Mouse (Mus musculus) embryonic facial prominence, embryonic 10.5 days (tissue): ENCODE data around the gene Wnt5b. TPM values are rescaled to one million over a fixed set of nuclear protein-coding genes. Genes with fewer than 3 reads are reported as not detected.
"Not testable (repeated sequence)": the region's sequence is repeated elsewhere in the genome, so short reads cannot be mapped to it uniquely, and the experiment has no call there.

Experiments
- DNase-seq: peaks from one replicate; pipeline ENCODE4 v3.0.0-alpha.2; 2017; ENCODE audit warnings: low spot score
- H3K27ac ChIP-seq: fragments of 300-500 bp; sonication (generic); replicated peaks from 2 replicates; pipeline ENCODE4 v1.5.1; 2016; ENCODE audit warnings: mild to moderate bottlenecking
- H3K27me3 ChIP-seq: fragments of 300-500 bp; sonication (generic); replicated peaks from 2 replicates; pipeline ENCODE4 v1.6.1; 2016; ENCODE audit warnings: low read depth, mild to moderate bottlenecking; ENCODE audit not compliant: poor library complexity, severe bottlenecking
- H3K36me3 ChIP-seq: fragments of 300-500 bp; sonication (generic); replicated peaks from 2 replicates; pipeline ENCODE4 v1.6.1; 2016; ENCODE audit warnings: mild to moderate bottlenecking, moderate library complexity
- H3K4me1 ChIP-seq: fragments of 300-500 bp; sonication (generic); 2 replicates; pipeline ENCODE4 v1.6.1; 2016
- H3K4me3 ChIP-seq: fragments of 300-500 bp; sonication (generic); 2 replicates; pipeline ENCODE4 v1.5.1; 2016; ENCODE audit warnings: mild to moderate bottlenecking, moderate library complexity
- H3K9me3 ChIP-seq: fragments of 300-500 bp; sonication (generic); 2 replicates; pipeline ENCODE4 v1.6.1; 2016; ENCODE audit warnings: mild to moderate bottlenecking
- WGBS: fragments of 180-500 bp; shearing (Covaris S2); methylation state at CpG from one replicate; pipeline ENCODE4 v1.1.7; 2016; 5-methylcytosine and 5-hydroxymethylcytosine counted together
- polyA plus RNA-seq: library from polyadenylated mRNA; unstranded; fragments of >200 nt; fragmentation: Nextera tagmentation; extraction: Ambion mirVana; gene quantifications from 2 replicates; pipeline ENCODE4 v1.2.1, GENCODE M21; 2016

Wnt5b gene
- polyA plus RNA-seq, 1 experiment from 2014 or later: 13.2 TPM

DNA sequence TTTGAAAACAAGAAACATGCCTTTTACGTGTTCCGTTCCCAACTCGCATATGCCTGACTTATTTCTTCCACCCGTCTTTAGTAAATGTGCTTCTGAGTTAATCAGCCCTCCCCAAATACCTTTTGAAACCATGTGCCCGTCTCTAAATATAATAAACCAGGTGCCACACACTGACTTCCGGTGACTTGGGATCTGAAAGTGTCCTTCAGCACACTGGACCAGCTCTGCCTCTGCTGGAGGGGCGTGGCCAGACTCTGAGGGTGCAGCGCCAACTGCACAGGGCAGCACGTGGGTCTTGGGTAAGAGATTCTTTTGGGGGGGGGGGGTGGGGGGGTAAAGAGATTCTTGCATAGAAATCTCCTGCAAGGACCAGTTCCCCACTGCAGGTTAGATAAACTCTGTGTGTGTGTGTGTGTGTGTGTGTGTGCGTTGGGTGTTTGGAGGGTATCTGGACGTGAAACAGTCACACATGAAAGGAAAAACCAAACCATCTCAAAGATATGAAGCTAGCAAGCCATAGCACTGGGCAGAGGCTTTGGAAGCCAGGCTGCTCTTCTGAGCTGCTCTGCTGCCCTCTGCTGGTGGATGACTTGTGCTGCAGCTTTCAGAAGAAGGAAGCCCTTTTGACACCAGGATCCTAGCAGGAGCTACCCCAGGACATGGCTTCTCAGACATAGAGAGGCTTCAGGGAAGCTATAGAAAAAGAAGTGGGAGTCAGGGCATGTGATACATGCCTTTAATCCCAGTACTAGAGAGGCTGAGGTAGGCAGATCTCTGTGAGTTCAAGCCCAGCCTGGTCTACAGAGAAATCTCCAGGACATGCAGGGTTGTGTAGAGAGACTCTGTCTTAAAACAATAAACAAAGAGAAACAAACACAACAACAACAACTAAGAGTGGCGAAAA, 100.2 kb downstream of the Wnt5b start:
- Histone ChIP-seq H3K36me3 (peaks cover 14% of the 10 kb centered on the region), H3K27ac (no peak overlapping the region), H3K9me3 (no peaks in the 10 kb centered on the region), H3K4me3 (no peak overlapping the region), H3K27me3 (peaks cover 3% of the 10 kb centered on the region; the same call in 1 of the 2 replicates), H3K4me1 (peaks cover 21% of the 10 kb centered on the region)
- WGBS: 51% methylated on average over 12 of the region's 12 CpGs
- peak; percentile 83 for DNase-seq

DNA sequence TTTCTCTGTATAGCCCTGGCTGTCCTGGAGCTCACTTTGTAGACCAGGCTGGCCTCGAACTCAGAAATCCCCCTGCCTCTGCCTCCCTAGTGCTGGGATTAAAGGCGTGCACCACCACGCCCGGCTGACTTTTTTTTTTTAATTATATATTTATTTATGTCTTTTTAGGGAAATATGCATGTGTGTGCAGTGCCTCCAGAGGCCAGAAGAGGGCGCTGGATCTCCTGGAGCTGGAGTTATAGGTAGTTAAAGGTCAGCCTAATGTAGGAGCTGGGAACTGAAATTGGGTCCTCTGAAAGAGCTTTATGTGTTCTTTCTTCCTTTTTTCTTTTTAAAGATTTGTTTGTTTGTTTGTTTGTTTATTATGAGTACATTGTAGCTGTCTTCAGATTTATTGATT, 101.4 kb downstream of the Wnt5b start:
- not testable (repeated sequence) for DNase-seq, H3K27ac ChIP-seq, H3K4me3 ChIP-seq, H3K27me3 ChIP-seq, H3K9me3 ChIP-seq
- peaks cover 22% of the 10 kb centered on the region for H3K4me1 ChIP-seq
- H3K36me3 ChIP-seq: peaks cover 14% of the 10 kb centered on the region
- WGBS: 83% methylated on average over 5 of the region's 5 CpGs

DNA sequence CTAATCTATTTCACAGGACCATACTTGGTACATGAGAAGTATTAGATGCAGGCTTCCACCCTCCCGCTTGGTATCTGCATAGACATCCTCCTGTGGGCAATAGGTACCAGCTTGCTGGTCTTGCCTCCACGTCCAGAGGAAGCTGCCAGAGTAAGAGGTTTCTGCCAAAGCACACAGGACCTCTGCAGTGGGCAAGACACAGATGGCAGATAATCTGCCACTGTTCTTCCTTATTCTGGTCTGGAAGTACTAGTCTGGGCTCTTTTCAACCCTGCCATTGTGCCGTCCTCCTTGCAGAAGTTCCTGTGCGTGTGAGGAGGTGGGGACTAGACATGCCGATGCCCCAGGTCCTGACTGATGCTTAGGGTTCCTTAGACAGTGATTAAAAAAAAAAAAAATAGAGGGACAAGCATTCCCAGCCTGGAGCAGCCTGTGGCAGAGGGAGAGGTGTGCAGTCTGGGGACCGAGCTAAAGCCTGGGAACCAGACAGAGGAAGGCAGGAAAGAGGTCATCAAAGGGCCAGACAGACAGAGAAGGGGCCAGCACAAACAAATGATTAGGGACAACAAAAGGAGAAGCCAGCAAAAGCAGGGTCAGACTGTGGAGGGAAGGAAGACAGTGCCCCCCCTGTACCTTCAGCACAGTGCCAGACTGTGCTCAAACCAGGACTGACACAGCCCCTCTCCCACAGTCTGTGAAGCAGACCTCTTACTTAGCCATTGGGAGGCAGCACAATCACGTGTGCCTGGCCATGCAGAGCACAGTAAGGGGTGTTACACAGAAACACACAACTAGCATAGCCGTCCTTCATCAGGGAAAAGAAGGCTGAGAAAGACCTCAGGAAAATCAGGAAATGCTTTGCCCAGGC, 106.0 kb downstream of the Wnt5b start:
- Histone ChIP-seq H3K27me3 (0 out of 2 replicates have a peak, but pooled peaks cover 3% of the 10 kb centered on the region), H3K9me3 (no peaks in the 10 kb centered on the region), H3K36me3 (peaks cover 19% of the 10 kb centered on the region), H3K27ac (no peak overlapping the region; the same call in 1 of the 2 replicates), H3K4me3 (no peak overlapping the region), H3K4me1 (peaks cover 17% of the 10 kb centered on the region)
- no peak for DNase-seq
- WGBS: 51% methylated on average over 8 of the region's 8 CpGs

DNA sequence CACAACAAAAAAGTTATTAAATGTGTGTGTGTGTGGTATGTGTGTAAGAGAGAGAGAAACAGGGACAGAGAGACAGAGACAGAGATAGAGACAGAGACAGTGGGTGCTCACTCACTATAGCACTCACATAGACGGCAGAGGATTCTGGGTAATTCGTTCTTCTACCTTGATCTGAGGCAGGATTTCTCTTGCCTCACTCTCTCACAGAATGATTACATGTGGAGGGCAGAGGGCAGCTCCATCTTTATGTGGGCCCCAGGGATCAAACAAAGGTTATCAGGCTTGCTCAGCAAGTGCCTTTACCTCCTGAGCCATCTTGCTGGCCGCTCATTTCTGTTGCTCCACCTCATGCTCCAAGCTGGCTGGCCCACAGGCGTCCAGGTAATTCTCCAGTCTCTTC, 109.8 kb downstream of the Wnt5b start:
- 83% methylated on average over 4 of the region's 4 CpGs for WGBS
- Histone ChIP-seq H3K27me3 (no peaks in the 10 kb centered on the region), H3K4me3 (no peak overlapping the region), H3K27ac (no peak overlapping the region), H3K9me3 (no peaks in the 10 kb centered on the region), H3K36me3 (peaks cover 20% of the 10 kb centered on the region), H3K4me1 (peaks cover 16% of the 10 kb centered on the region)
- no peak for DNase-seq

DNA sequence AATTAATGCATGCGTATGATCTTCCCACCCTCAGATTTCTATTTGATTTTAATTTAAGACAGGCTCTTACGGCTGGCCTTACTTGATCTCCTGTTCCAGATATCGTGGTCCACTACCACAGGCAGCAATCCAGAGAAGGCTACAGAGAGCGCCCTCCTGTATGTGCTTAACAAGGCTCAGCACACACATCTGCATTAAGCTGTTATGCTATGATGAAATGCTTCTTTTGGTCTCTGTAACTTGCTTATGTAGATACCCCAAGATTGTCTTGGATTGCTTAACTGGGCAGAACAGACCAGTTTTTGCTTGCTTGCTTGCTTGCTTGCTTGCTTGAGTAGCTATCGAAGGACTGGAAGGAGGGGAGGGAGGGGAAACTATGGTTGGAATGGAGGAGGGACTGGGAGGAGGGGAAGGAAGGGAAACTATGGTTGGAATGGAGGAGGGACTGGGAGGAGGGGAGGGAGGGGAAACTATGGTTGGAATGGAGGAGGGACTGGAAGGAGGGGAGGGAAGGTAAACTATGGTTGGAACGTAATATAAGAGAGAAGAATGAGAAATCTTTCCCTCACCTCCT, 112.3 kb downstream of the Wnt5b start:
- WGBS: 88% methylated on average over 6 of the region's 6 CpGs
- no peak for DNase-seq
- no peaks in the 10 kb centered on the region for H3K27me3 ChIP-seq
- H3K36me3 ChIP-seq: peaks cover 29% of the 10 kb centered on the region
- no peak overlapping the region for H3K27ac ChIP-seq
- H3K4me3 ChIP-seq: no peak overlapping the region
- H3K4me1 ChIP-seq: no peaks in the 10 kb centered on the region
- H3K9me3 ChIP-seq: no peaks in the 10 kb centered on the region

DNA sequence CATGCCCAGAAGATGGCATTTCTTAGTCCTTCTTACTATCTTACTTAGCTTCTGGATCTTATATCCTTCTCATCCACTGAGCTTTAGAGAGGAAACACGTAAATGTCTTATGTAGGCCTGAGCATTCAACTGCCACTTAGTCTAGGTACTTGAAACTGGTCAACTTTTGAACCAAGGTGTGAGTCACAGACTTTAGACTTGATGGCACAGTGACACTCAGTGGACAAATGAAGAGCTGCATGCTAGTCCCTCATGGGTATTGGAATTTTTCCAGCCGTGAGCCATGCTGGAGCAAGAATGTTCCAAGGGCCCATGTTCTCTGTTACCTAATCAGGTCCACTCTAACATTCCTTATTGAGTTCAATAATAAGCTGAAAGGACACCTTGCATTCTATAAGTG, 113.6 kb downstream of the Wnt5b start:
- Histone ChIP-seq H3K27me3 (no peaks in the 10 kb centered on the region), H3K27ac (no peak overlapping the region), H3K4me1 (no peaks in the 10 kb centered on the region), H3K9me3 (no peaks in the 10 kb centered on the region), H3K36me3 (peaks cover 29% of the 10 kb centered on the region), H3K4me3 (no peak overlapping the region)
- 56% methylated on average over 2 of the region's 2 CpGs for WGBS
- DNase-seq: no peak

DNA sequence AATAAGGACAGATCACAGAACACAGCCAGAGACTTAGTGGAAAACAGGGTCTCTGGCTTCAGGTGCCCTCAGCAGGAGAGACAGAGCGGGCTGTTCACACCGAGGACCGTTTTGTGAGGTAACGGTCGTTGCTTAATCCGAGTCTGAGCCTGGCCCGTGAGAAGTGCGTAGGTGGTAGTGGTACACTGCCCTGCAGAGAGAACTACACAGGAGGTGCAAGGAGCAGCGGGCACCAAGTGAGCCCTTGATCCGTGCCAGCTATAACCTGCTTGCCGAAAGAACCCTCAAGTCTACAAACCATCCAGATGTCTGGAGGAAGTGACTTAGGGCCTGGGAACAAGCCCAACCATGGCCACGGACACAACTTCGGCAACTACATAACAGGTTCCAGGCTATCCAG, 114.8 kb downstream of the Wnt5b start:
- WGBS: 94% methylated on average over 13 of the region's 13 CpGs
- no peaks in the 10 kb centered on the region for H3K4me1 ChIP-seq

DNA sequence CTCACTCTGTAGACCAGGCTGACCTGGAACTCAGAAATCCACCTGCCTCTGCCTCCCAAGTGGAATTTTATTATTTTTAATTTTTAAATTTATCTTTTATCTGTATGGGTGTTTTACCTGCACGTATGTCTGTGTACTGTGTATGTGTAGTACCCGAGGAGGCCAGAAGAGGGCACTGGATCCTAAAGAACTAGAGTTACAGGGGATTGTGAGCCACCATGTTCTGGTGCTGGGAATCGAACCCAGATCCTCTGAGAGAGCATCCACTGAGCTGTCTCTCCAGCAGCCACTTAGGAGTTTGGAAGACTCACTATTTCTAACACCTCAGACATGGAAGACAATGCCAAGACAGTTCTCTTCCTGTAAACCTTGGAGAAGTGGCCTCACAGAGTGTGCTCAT, 115.5 kb downstream of the Wnt5b start:
- Histone ChIP-seq H3K4me1 (no peaks in the 10 kb centered on the region), H3K9me3 (no peaks in the 10 kb centered on the region), H3K27ac (no peak overlapping the region), H3K27me3 (no peaks in the 10 kb centered on the region), H3K36me3 (peaks cover 25% of the 10 kb centered on the region), H3K4me3 (no peak overlapping the region)
- no peak for DNase-seq
- WGBS: 84% methylated on average over 3 of the region's 3 CpGs

More for the DNA sequence above, 114.8 kb downstream of the Wnt5b start:
- H3K27me3 ChIP-seq: no peaks in the 10 kb centered on the region
- no peak overlapping the region for H3K27ac ChIP-seq
- H3K9me3 ChIP-seq: no peaks in the 10 kb centered on the region
- H3K36me3 ChIP-seq: peaks cover 29% of the 10 kb centered on the region
- DNase-seq: no peak
- no peak overlapping the region for H3K4me3 ChIP-seq

DNA sequence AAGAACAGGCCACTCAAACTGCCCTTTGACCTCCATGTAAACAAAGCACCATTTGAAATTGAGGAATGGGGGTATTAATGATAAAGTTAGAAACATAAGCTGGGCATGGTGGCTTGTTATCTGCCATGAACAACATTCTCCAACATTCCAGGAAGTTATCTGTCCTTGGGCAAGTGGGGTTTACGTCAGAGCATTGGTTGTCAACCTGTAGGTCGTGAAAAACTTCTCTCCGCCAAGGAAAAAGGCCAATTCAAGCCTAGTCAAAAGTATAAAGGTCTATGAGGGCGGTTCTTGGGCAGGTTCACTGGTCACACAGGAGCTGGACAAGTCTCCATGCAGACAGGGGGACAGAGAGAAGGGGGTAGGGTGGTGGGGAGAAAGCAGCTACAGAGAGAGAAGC, 123.1 kb downstream of the Wnt5b start:
- Histone ChIP-seq H3K4me3 (no peak overlapping the region), H3K4me1 (peaks cover 35% of the 10 kb centered on the region), H3K27ac (no peak overlapping the region), H3K9me3 (no peaks in the 10 kb centered on the region), H3K36me3 (no peaks in the 10 kb centered on the region), H3K27me3 (no peaks in the 10 kb centered on the region)
- DNase-seq: no peak
- WGBS: 85% methylated on average over 4 of the region's 4 CpGs

DNA sequence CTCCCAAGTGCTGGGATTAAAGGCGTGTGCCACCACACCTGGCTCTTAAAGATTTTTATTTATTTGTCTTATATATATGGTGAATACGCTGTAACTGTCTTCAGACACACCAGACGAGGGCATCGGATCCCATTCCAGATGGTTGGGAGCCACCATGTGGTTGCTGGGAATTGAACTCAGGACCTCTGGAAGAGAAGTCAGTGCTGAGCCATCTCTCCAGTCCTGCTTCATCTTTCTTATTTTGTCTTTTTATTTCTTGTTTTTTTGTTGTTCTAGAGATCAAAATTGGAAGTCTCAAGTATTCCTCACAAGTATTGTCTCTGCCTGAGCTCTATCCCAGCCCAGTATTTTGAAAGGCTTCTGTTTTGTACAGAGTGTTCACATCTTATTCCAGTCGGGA, 123.8 kb downstream of the Wnt5b start:
- Histone ChIP-seq H3K27ac (no peak overlapping the region), H3K27me3 (no peaks in the 10 kb centered on the region), H3K4me3 (no peak overlapping the region), H3K9me3 (no peaks in the 10 kb centered on the region), H3K36me3 (no peaks in the 10 kb centered on the region), H3K4me1 (peaks cover 35% of the 10 kb centered on the region)
- DNase-seq: no peak
- WGBS: 94% methylated on average over 5 of the region's 5 CpGs

DNA sequence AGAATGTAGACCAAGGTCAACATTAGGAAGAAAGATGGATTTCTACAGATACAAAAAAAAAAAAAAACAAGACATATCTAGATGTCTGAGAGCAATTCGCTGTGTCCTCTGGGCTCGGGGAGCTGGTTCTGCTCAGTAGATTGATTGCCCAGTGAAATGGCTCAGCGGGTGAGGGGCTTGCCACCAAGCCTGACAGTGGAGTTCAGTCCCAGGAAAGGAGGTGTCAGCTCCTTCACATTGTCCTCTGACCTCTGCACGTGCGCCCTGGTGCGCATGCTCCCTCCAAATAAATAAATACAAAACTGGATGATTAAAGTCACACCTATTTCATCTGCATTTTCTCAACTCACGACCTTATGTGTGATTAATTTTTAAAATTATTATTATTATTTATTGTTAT, 124.7 kb downstream of the Wnt5b start:
- DNase-seq: no peak
- no peaks in the 10 kb centered on the region for H3K27me3 ChIP-seq
- no peaks in the 10 kb centered on the region for H3K36me3 ChIP-seq
- no peak overlapping the region for H3K4me3 ChIP-seq
- WGBS: 39% methylated on average over 7 of the region's 7 CpGs
- H3K4me1 ChIP-seq: peaks cover 35% of the 10 kb centered on the region
- 0 out of 2 replicates have a peak overlapping the region, but pooled peaks have one; percentile 1 for H3K27ac ChIP-seq
- H3K9me3 ChIP-seq: no peaks in the 10 kb centered on the region

DNA sequence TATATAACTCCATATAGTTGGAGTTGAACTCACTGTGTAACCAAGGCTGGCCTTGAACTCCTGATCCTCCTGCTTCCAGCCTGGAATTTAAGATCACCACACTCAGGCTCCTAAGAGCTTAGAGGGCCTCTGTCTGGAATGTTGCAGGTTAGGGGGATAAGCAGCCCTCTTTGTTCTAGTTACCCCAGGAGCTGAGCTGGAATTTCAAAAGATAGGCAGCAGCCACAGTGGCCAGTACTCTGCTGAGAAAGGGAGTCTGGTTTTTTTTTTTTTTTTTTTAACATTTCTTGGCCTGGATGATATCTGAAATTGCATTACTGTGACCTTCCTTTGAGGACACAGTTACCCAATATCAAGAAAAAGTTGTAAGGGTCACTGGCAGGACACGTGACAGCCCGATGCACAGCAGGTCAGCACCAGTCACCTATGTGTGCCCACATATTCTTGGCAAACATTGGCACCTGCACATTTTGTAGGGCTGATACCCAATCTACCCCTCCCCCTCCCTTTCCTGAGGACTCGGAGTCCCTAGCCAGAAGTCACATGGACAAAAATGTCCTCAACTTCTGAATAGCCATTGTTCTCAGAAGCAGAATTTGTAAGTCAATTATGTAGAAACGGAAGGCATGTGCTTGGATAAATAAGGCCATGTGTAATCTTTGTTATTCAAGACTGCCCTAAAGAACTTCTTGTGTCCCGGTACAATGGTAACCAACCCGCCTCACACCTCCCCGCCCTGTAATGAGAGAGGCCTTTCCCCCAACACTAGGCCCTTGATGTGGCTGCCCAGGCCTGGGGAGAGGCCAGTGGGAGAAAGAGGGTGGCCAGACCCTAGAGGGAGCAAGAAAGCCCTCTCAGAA, 125.5 kb downstream of the Wnt5b start:
- H3K36me3 ChIP-seq: no peaks in the 10 kb centered on the region
- H3K4me1 ChIP-seq: peaks cover 35% of the 10 kb centered on the region
- WGBS: 15% methylated on average over 7 of the region's 7 CpGs
- H3K27me3 ChIP-seq: no peaks in the 10 kb centered on the region
- H3K27ac ChIP-seq: peak overlapping the region; percentile 80
- H3K4me3 ChIP-seq: no peak overlapping the region
- DNase-seq: peak; percentile 44
- no peaks in the 10 kb centered on the region for H3K9me3 ChIP-seq
